Mouse (Mus musculus) kidney, adult 2 months (tissue): ENCODE results near the gene Pibf1.

ENCODE experiments used
- CTCF ChIP-seq: fragments of 200-500 bp; conservative IDR thresholded peaks from 2 replicates; pipeline ENCODE4 v1.5.1; 2011; ENCODE audit warnings: low read depth, mild to moderate bottlenecking, control low read depth, low read length, moderate library complexity, mixed read lengths; ENCODE audit not compliant: insufficient read depth, insufficient read length
- POLR2A ChIP-seq: fragments of 200-500 bp; IDR thresholded peaks from one replicate; pipeline ENCODE4 v1.6.1; 2011; ENCODE audit warnings: low read depth, low read length, control low read depth

- TF ChIP-seq POLR2A = no peak
- TF ChIP-seq CTCF = no peak
These were observed 164.6 kb downstream of the Pibf1 start for GRCm38 (mm10) chr14:99263816-99264215.
